Mouse (Mus musculus) hindbrain, embryonic 15.5 days (tissue): ENCODE results near the gene Ina. TPM values are rescaled to one million over a fixed set of nuclear protein-coding genes. Genes with fewer than 3 reads are reported as not detected.
"Not testable (repeated sequence)": the region's sequence is repeated elsewhere in the genome, so short reads cannot be mapped to it uniquely, and the experiment has no call there.

Source experiments
- ATAC-seq: fragments of 200-750 bp; cut with Nextera tagmentation; 2 replicates; pipeline ENCODE4 v1.8.0; 2017; ENCODE audit warnings: low read depth, moderate number of reproducible peaks, moderate TSS enrichment; ENCODE audit not compliant: low FRiP score
- H3K27ac ChIP-seq: fragments of 300-500 bp; sonication (generic); replicated peaks from 2 replicates; pipeline ENCODE4 v1.5.1; 2015; ENCODE audit warnings: mild to moderate bottlenecking, inconsistent platforms
- H3K27me3 ChIP-seq: fragments of 300-500 bp; sonication (generic); 2 replicates; pipeline ENCODE4 v1.6.1; 2015; ENCODE audit warnings: control low read depth, inconsistent platforms
- H3K36me3 ChIP-seq: fragments of 300-500 bp; sonication (generic); 2 replicates; pipeline ENCODE4 v1.6.1; 2015; ENCODE audit warnings: control low read depth, inconsistent platforms
- H3K4me1 ChIP-seq: fragments of 300-500 bp; sonication (generic); replicated peaks from 2 replicates; pipeline ENCODE4 v1.6.1; 2015; ENCODE audit warnings: control low read depth, inconsistent platforms
- H3K4me2 ChIP-seq: fragments of 300-500 bp; sonication (generic); 2 replicates; pipeline ENCODE4 v1.6.1; 2015; ENCODE audit warnings: moderate library complexity, mild to moderate bottlenecking, inconsistent platforms
- H3K4me3 ChIP-seq: fragments of 300-500 bp; sonication (generic); 2 replicates; pipeline ENCODE4 v1.5.1; 2015; ENCODE audit warnings: mild to moderate bottlenecking, inconsistent platforms
- H3K9ac ChIP-seq: fragments of 300-500 bp; sonication (generic); 2 replicates; pipeline ENCODE4 v1.6.1; 2015; ENCODE audit warnings: inconsistent platforms
- H3K9me3 ChIP-seq: fragments of 300-500 bp; sonication (generic); 2 replicates; pipeline ENCODE4 v1.6.1; 2016; ENCODE audit warnings: control low read depth, inconsistent platforms
- WGBS: fragments of 180-500 bp; shearing (Covaris S2); methylation state at CpG from one replicate; pipeline ENCODE4 v1.1.7; 2015; 5-methylcytosine and 5-hydroxymethylcytosine counted together
- polyA plus RNA-seq: library from polyadenylated mRNA; unstranded; fragments of >200 nt; fragmentation: Nextera tagmentation; extraction: Ambion mirVana; gene quantifications from 2 replicates; pipeline ENCODE4 v1.2.1, GENCODE M21; 2015

Gene Ina
- polyA plus RNA-seq, 1 experiment from 2014 or later = 612 TPM

DNA sequence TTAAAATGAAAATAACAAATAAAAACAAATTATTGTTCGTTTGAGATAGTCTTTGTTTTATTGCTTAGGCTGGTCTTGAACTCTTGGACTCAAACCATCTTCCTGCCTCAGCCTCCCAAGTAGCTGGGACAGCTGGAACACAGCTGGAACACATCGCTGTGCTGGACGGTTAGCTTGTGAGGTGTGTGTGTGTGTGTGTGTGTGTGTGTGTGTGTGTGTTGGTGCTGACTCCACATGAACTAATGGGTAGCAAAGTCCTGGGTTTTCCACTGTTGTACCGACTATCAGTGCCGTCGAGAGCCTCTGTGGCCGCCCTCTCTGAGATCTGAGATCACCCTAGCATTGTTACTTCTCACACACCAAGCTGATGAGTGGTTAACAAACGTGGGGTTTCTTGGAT is 38.5 kb upstream of the Ina start:
- H3K9me3 ChIP-seq = no peaks in the 10 kb centered on the region
- H3K4me1 ChIP-seq = peaks cover 16% of the 10 kb centered on the region
- H3K36me3 ChIP-seq = no peaks in the 10 kb centered on the region
- H3K27ac ChIP-seq = no peak overlapping the region
- H3K9ac ChIP-seq = no peak overlapping the region
- H3K4me2 ChIP-seq = no peak overlapping the region
- no peaks in the 10 kb centered on the region for H3K27me3 ChIP-seq
- no peak overlapping the region for H3K4me3 ChIP-seq
- 88% methylated on average over 8 of the region's 8 CpGs for WGBS
- ATAC-seq = no peak

DNA sequence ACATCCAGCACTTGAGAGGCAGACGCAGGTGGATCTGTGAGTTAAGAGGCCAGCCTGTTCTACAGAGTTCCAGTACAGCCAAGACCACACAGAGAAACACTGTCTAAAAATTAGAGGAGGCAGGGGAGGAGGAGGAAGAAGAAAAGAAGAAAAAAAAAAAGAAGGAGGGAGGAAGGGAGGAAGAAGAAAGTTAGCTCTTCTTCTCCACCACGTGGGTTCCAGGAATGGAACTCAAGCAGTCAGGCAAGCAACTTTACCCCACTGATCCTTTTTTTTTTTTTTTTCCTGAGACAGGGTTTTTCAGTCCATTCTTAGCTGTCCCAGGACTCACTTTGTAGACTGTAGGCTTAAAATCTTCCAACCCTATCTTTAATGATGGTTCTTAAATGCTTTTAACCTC is 37.8 kb upstream of the Ina start:
- peaks cover 9% of the 10 kb centered on the region for H3K4me1 ChIP-seq
- H3K9ac ChIP-seq = no peak overlapping the region
- no peaks in the 10 kb centered on the region for H3K9me3 ChIP-seq
- WGBS = 63% methylated on average over 2 of the region's 2 CpGs
- no peak overlapping the region for H3K4me3 ChIP-seq
- no peak for ATAC-seq
- no peaks in the 10 kb centered on the region for H3K36me3 ChIP-seq
- no peak overlapping the region for H3K27ac ChIP-seq
- H3K27me3 ChIP-seq = no peaks in the 10 kb centered on the region
- no peak overlapping the region for H3K4me2 ChIP-seq

DNA sequence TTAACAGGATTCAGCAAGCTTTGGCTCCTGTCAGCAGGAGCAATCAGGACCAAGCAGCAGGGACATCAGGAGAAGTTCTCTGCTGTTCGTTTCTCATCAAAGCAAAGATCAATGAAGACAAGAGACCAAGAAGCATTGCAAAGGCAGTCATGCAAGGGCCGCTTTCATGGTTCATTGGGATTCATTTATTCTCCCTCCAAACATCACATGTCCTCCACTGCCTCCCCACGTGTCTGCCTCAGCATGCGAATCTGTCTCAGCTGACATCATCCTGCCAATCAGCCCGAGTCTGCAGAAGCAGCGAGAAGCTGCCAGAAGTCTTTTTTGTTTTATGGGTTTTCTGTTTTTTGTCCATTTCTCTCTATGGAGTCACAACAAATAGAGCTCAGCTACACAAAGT is 37.0 kb upstream of the Ina start:
- ATAC-seq = no peak
- no peaks in the 10 kb centered on the region for H3K36me3 ChIP-seq
- H3K27me3 ChIP-seq = no peaks in the 10 kb centered on the region
- H3K4me2 ChIP-seq = no peak overlapping the region
- H3K27ac ChIP-seq = no peak overlapping the region
- H3K4me3 ChIP-seq = no peak overlapping the region
- WGBS = 14% methylated on average over 6 of the region's 6 CpGs
- H3K9me3 ChIP-seq = no peaks in the 10 kb centered on the region
- peaks cover 1% of the 10 kb centered on the region; the same call in 1 of the 2 replicates for H3K4me1 ChIP-seq
- no peak overlapping the region for H3K9ac ChIP-seq

- H3K9me3 ChIP-seq, H3K4me3 ChIP-seq, ATAC-seq, H3K27me3 ChIP-seq, H3K9ac ChIP-seq, H3K36me3 ChIP-seq, H3K27ac ChIP-seq, H3K4me1 ChIP-seq, H3K4me2 ChIP-seq: not testable (repeated sequence)
- 96% methylated on average over 3 of the region's 3 CpGs for WGBS
Measured at GRCm38 (mm10) chr19:46978069-46978468, 36.4 kb upstream of the Ina start.

GRCm38 (mm10) chr19:46978920-46979780 is 35.3 kb upstream of the Ina start:
- Histone ChIP-seq H3K36me3 (no peaks in the 10 kb centered on the region), H3K9ac (no peak overlapping the region), H3K4me1 (no peaks in the 10 kb centered on the region), H3K4me2 (no peak overlapping the region), H3K27ac (no peak overlapping the region), H3K4me3 (no peak overlapping the region), H3K9me3 (no peaks in the 10 kb centered on the region), H3K27me3 (no peaks in the 10 kb centered on the region)
- ATAC-seq = no peak
- WGBS = 83% methylated on average over 17 of the region's 17 CpGs

DNA sequence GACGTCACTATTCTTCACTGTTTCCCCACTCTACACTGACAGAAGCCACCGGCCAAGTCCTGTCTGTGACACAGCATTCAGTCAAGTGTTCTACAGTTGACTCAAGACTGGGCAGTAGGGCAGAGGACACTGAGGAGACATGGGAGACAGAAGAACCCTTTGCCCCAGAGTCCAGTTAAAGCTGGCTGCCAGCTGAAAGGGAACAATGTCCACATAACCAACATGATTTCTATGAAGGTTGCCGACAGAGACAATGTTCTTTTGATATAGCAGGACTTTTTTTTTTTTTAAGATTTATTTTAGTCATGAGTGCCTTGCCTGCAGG is 34.8 kb upstream of the Ina start:
- no peak overlapping the region for H3K4me2 ChIP-seq
- H3K36me3 ChIP-seq = no peaks in the 10 kb centered on the region
- H3K4me3 ChIP-seq = no peak overlapping the region
- H3K4me1 ChIP-seq = no peaks in the 10 kb centered on the region
- no peak for ATAC-seq
- no peak overlapping the region for H3K27ac ChIP-seq
- no peaks in the 10 kb centered on the region for H3K27me3 ChIP-seq
- no peak overlapping the region for H3K9ac ChIP-seq
- 72% methylated on average over 3 of the region's 3 CpGs for WGBS
- H3K9me3 ChIP-seq = no peaks in the 10 kb centered on the region

DNA sequence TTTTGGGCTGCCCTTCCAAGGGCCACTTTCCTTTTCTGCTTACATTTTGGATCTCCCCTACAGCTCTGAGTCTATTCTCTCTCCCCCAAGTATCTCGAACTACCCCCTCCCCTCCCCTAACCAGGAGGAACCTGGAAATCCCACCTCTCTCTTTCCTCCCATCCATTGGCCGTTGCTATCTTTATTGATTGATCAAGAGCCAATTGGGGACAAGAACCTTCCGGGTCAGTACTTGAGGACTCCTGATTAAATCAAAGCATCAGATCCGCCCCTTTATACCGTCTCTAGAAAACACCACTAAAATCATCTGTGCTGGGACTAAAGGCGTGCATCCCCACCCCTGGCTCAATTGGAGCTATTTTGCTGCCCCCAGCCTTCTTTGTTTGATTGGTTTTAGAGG is 33.0 kb upstream of the Ina start:
- no peak overlapping the region for H3K4me2 ChIP-seq

GRCm38 (mm10) chr19:46983352-46983965 is 31.0 kb upstream of the Ina start:
- H3K4me3 ChIP-seq = no peak overlapping the region
- H3K4me1 ChIP-seq = peaks cover under 1% of the 10 kb centered on the region; the same call in 1 of the 2 replicates
- no peaks in the 10 kb centered on the region for H3K36me3 ChIP-seq
- no peaks in the 10 kb centered on the region for H3K27me3 ChIP-seq
- H3K9ac ChIP-seq = no peak overlapping the region
- ATAC-seq = no peak
- no peak overlapping the region for H3K27ac ChIP-seq
- WGBS = 59% methylated on average over 14 of the region's 14 CpGs
- H3K4me2 ChIP-seq = no peak overlapping the region
- H3K9me3 ChIP-seq = no peaks in the 10 kb centered on the region

More for the DNA sequence above, 33.0 kb upstream of the Ina start:
- Histone ChIP-seq H3K9ac (no peak overlapping the region), H3K27me3 (no peaks in the 10 kb centered on the region), H3K36me3 (no peaks in the 10 kb centered on the region), H3K27ac (no peak overlapping the region), H3K9me3 (no peaks in the 10 kb centered on the region), H3K4me1 (no peaks in the 10 kb centered on the region), H3K4me3 (no peak overlapping the region)
- 38% methylated on average over 6 of the region's 6 CpGs for WGBS
- 0 out of 2 replicates have a peak, but pooled peaks have one; percentile 19 for ATAC-seq

DNA sequence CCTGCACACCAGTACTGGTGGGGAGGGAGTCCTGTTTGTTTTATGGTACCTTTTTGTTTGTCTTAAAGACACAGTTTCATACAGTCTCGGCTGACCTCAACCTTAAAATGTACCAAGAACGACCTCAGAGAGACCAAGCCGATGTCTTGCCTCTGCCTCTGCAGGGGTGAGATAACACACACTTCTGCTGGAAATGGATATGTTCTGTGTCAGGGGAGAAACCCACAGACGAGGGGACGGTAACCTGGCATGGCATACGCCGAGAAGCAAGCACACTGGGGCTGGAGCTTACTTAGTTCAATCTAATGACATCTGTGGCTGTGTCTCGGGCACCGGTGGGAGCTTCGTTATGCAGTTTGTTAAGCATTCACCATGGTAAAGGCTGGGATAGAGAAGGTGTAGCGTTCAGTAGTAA is 30.5 kb upstream of the Ina start:
- Histone ChIP-seq H3K4me2 (no peak overlapping the region), H3K4me1 (peaks cover 5% of the 10 kb centered on the region; the same call in 1 of the 2 replicates), H3K4me3 (no peak overlapping the region), H3K27ac (no peak overlapping the region), H3K36me3 (no peaks in the 10 kb centered on the region), H3K9ac (no peak overlapping the region), H3K9me3 (no peaks in the 10 kb centered on the region), H3K27me3 (no peaks in the 10 kb centered on the region)
- 60% methylated on average over 11 of the region's 11 CpGs for WGBS
- ATAC-seq = no peak

GRCm38 (mm10) chr19:46984726-46985622 is 29.5 kb upstream of the Ina start:
- 89% methylated on average over 13 of the region's 13 CpGs for WGBS
- Histone ChIP-seq H3K9ac (no peak overlapping the region), H3K36me3 (no peaks in the 10 kb centered on the region), H3K9me3 (no peaks in the 10 kb centered on the region), H3K4me3 (no peak overlapping the region), H3K27ac (no peak overlapping the region), H3K4me1 (peaks cover 5% of the 10 kb centered on the region; the same call in 1 of the 2 replicates), H3K4me2 (no peak overlapping the region), H3K27me3 (no peaks in the 10 kb centered on the region)
- no peak for ATAC-seq

GRCm38 (mm10) chr19:46987646-46988045 is 26.9 kb upstream of the Ina start:
- H3K36me3 ChIP-seq = no peaks in the 10 kb centered on the region
- H3K4me3 ChIP-seq = no peak overlapping the region
- no peaks in the 10 kb centered on the region for H3K27me3 ChIP-seq
- no peak for ATAC-seq
- H3K27ac ChIP-seq = no peak overlapping the region
- WGBS = 85% methylated on average over 6 of the region's 6 CpGs
- no peaks in the 10 kb centered on the region for H3K9me3 ChIP-seq
- no peak overlapping the region for H3K9ac ChIP-seq
- no peak overlapping the region for H3K4me2 ChIP-seq
- peaks cover 5% of the 10 kb centered on the region; the same call in 1 of the 2 replicates for H3K4me1 ChIP-seq
